Mouse (Mus musculus) ES-Bruce4 (cell line): Measurements from ENCODE around the gene Kcnj10. TPM values are rescaled to one million over a fixed set of nuclear protein-coding genes. Genes with fewer than 3 reads are reported as not detected.

Experiments used
- H3K27ac ChIP-seq: 2 replicates; pipeline ENCODE4 v1.5.1; 2012; ENCODE audit warnings: low read length, inconsistent platforms; ENCODE audit not compliant: insufficient read depth
- H3K27me3 ChIP-seq: 2 replicates; pipeline ENCODE4 v1.6.1; 2012; ENCODE audit warnings: mild to moderate bottlenecking, low read length, inconsistent platforms; ENCODE audit not compliant: control insufficient read depth, poor library complexity, insufficient read depth, severe bottlenecking
- H3K36me3 ChIP-seq: 2 replicates; pipeline ENCODE4 v1.6.1; 2012; ENCODE audit warnings: inconsistent platforms, mild to moderate bottlenecking, low read length, moderate library complexity; ENCODE audit not compliant: control insufficient read depth, poor library complexity, insufficient read depth, severe bottlenecking
- H3K4me1 ChIP-seq: one replicate; pipeline ENCODE4 v1.8.1; 2011; ENCODE audit warnings: low read length; ENCODE audit not compliant: control insufficient read depth, insufficient read depth
- H3K4me3 ChIP-seq: 2 replicates; pipeline ENCODE4 v1.5.1; 2011; ENCODE audit warnings: low read depth, mild to moderate bottlenecking, low read length
- H3K9ac ChIP-seq: 2 replicates; pipeline ENCODE4 v1.6.1; 2012; ENCODE audit warnings: low read depth, mild to moderate bottlenecking, inconsistent platforms; ENCODE audit not compliant: poor library complexity, severe bottlenecking
- H3K9me3 ChIP-seq: replicated peaks from 2 replicates; pipeline ENCODE4 v1.6.1; 2012; ENCODE audit warnings: mild to moderate bottlenecking, low read length, inconsistent platforms; ENCODE audit not compliant: control insufficient read depth, poor library complexity, insufficient read depth, severe bottlenecking
- CTCF ChIP-seq: IDR thresholded peaks from one replicate; pipeline ENCODE4 v1.8.1; 2011; ENCODE audit warnings: low read depth, low read length
- EP300 ChIP-seq: IDR thresholded peaks from 2 replicates; pipeline ENCODE4 v1.6.1; 2011; ENCODE audit warnings: low read depth, low read length; ENCODE audit not compliant: insufficient read depth
- POLR2A ChIP-seq: IDR thresholded peaks from one replicate; pipeline ENCODE4 v1.8.1; 2011; ENCODE audit warnings: low read length; ENCODE audit not compliant: insufficient read depth
- polyA plus RNA-seq: library from polyadenylated mRNA; stranded (reverse); fragments of >200 nt; gene quantifications from 2 replicates; pipeline ENCODE4 v1.2.4, GENCODE M21; 2011; ENCODE audit warnings: low read depth; ENCODE audit not compliant: missing spikeins, insufficient read depth, insufficient read length

Kcnj10 gene
- polyA plus RNA-seq, 1 experiment, result 1.0 TPM

- peak overlapping the region; percentile 67 for H3K4me3 ChIP-seq
- TF ChIP-seq EP300, result no peak
- no peak for TF ChIP-seq POLR2A
- no peak for TF ChIP-seq CTCF
- H3K9me3 ChIP-seq, result no peaks in the 10 kb centered on the region
- H3K27ac ChIP-seq, result no peak overlapping the region
- no peaks in the 10 kb centered on the region for H3K27me3 ChIP-seq
- H3K4me1 ChIP-seq, result no peaks in the 10 kb centered on the region
- H3K36me3 ChIP-seq, result no peaks in the 10 kb centered on the region
- H3K9ac ChIP-seq, result peak overlapping the region; percentile 19
These were observed 14.3 kb upstream of the Kcnj10 start for GRCm38 (mm10) chr1:172326684-172327083.

GRCm38 (mm10) chr1:172327206-172328001, 13.6 kb upstream of the Kcnj10 start:
- no peak overlapping the region for H3K4me3 ChIP-seq
- TF ChIP-seq POLR2A (no peak), EP300 (no peak), CTCF (no peak)
- H3K4me1 ChIP-seq, result no peaks in the 10 kb centered on the region

GRCm38 (mm10) chr1:172328041-172328440, 13.0 kb upstream of the Kcnj10 start:
- no peaks in the 10 kb centered on the region for H3K36me3 ChIP-seq
- H3K27me3 ChIP-seq, result no peaks in the 10 kb centered on the region
- H3K4me1 ChIP-seq, result no peaks in the 10 kb centered on the region
- no peak overlapping the region for H3K9ac ChIP-seq
- no peak overlapping the region for H3K27ac ChIP-seq
- H3K9me3 ChIP-seq, result no peaks in the 10 kb centered on the region
- no peak overlapping the region for H3K4me3 ChIP-seq
- TF ChIP-seq POLR2A (no peak), CTCF (no peak), EP300 (no peak)

More at GRCm38 (mm10) chr1:172327206-172328001, 13.6 kb upstream of the Kcnj10 start:
- Histone ChIP-seq H3K9ac (no peak overlapping the region), H3K36me3 (no peaks in the 10 kb centered on the region), H3K27ac (no peak overlapping the region), H3K27me3 (no peaks in the 10 kb centered on the region), H3K9me3 (no peaks in the 10 kb centered on the region)

GRCm38 (mm10) chr1:172328461-172328860, 12.5 kb upstream of the Kcnj10 start:
- H3K9me3 ChIP-seq, result no peaks in the 10 kb centered on the region
- H3K36me3 ChIP-seq, result no peaks in the 10 kb centered on the region
- no peaks in the 10 kb centered on the region for H3K4me1 ChIP-seq
- no peak overlapping the region for H3K27ac ChIP-seq
- TF ChIP-seq POLR2A (no peak), EP300 (no peak), CTCF (no peak)
- no peak overlapping the region for H3K4me3 ChIP-seq
- no peak overlapping the region for H3K9ac ChIP-seq
- no peaks in the 10 kb centered on the region for H3K27me3 ChIP-seq

- no peak within 1 kb of the TSS for H3K27ac ChIP-seq
- no peaks in the 10 kb centered on the region for H3K4me1 ChIP-seq
- no peak within 1 kb of the TSS for H3K4me3 ChIP-seq
- H3K27me3 ChIP-seq, result no peaks in the 10 kb centered on the region
- TF ChIP-seq CTCF, result no peak
- no peak for TF ChIP-seq EP300
- TF ChIP-seq POLR2A, result no peak
- no peaks in the 10 kb centered on the region for H3K36me3 ChIP-seq
- H3K9ac ChIP-seq, result no peak within 1 kb of the TSS
- H3K9me3 ChIP-seq, result no peaks in the 10 kb centered on the region
These were observed 11.9 kb upstream of the Kcnj10 start, which contains the start of gene Kcnj9 for GRCm38 (mm10) chr1:172329131-172329530. Kcnj9 (minus strand) TSS chr1:172329318.

- no peaks in the 10 kb centered on the region for H3K9me3 ChIP-seq
- no peaks in the 10 kb centered on the region for H3K27me3 ChIP-seq
- H3K27ac ChIP-seq, result no peak overlapping the region
- H3K9ac ChIP-seq, result no peak overlapping the region
- no peaks in the 10 kb centered on the region for H3K4me1 ChIP-seq
- H3K4me3 ChIP-seq, result no peak overlapping the region
- TF ChIP-seq EP300 (no peak), CTCF (no peak)
- H3K36me3 ChIP-seq, result no peaks in the 10 kb centered on the region
These were observed 11.4 kb upstream of the Kcnj10 start for GRCm38 (mm10) chr1:172329616-172330015.
